Mouse (Mus musculus) kidney, adult 11 months (tissue): ENCODE data around the gene Sephs2.

ENCODE experiments used
- DNase-seq: peaks from one replicate; pipeline ENCODE4 v3.0.0; 2022

Sephs2 gene

GRCm38 (mm10) chr7:127273925-127274789 lies at the start of gene Sephs2:
TSS of gene Sephs2 (minus strand) at chr7:127274055.
- DNase-seq, result peak; percentile 98

- peak; percentile 17 for DNase-seq
These were observed 48.2 kb upstream of the Sephs2 start for GRCm38 (mm10) chr7:127322085-127322484.

GRCm38 (mm10) chr7:127321106-127321505 lies 47.3 kb upstream of the Sephs2 start:
- no peak for DNase-seq

- DNase-seq, result no peak
These were observed 40.1 kb upstream of the Sephs2 start for GRCm38 (mm10) chr7:127313912-127314311.

GRCm38 (mm10) chr7:127309951-127310350 lies 36.1 kb upstream of the Sephs2 start:
- no peak for DNase-seq

- DNase-seq, result peak; percentile 16
These were observed 35.0 kb upstream of the Sephs2 start for GRCm38 (mm10) chr7:127308887-127309286.

- DNase-seq, result no peak
These were observed 34.6 kb upstream of the Sephs2 start for GRCm38 (mm10) chr7:127308431-127308830.

GRCm38 (mm10) chr7:127297586-127298193 lies 23.8 kb upstream of the Sephs2 start:
- no peak for DNase-seq

- DNase-seq, result no peak
These were observed 23.1 kb upstream of the Sephs2 start for GRCm38 (mm10) chr7:127296786-127297555.

- no peak for DNase-seq
These were observed 22.2 kb upstream of the Sephs2 start, which contains the start of gene Itgal for GRCm38 (mm10) chr7:127296098-127296497. TSS of gene Itgal (plus strand) at chr7:127296260.

GRCm38 (mm10) chr7:127290142-127290541 lies 16.3 kb upstream of the Sephs2 start:
- no peak for DNase-seq

GRCm38 (mm10) chr7:127289306-127289705 lies 15.5 kb upstream of the Sephs2 start:
- DNase-seq, result no peak

- DNase-seq, result no peak
These were observed 14.1 kb upstream of the Sephs2 start for GRCm38 (mm10) chr7:127287940-127288339.

- no peak for DNase-seq
These were observed 11.3 kb upstream of the Sephs2 start for GRCm38 (mm10) chr7:127285154-127285553.

GRCm38 (mm10) chr7:127282190-127282589 lies 8.3 kb upstream of the Sephs2 start:
- DNase-seq, result no peak

GRCm38 (mm10) chr7:127281114-127281513 lies 7.3 kb upstream of the Sephs2 start:
- no peak for DNase-seq

- no peak for DNase-seq
These were observed 6.2 kb upstream of the Sephs2 start for GRCm38 (mm10) chr7:127280092-127280491.

GRCm38 (mm10) chr7:127278311-127278710 lies 4.5 kb upstream of the Sephs2 start:
- DNase-seq, result peak; percentile 72

- DNase-seq, result peak; percentile 86
These were observed 2.7 kb upstream of the Sephs2 start for GRCm38 (mm10) chr7:127276519-127276961.

GRCm38 (mm10) chr7:127273118-127273923 lies 534 bp downstream of the Sephs2 start:
- no peak for DNase-seq

GRCm38 (mm10) chr7:127272566-127272965 lies 1.3 kb downstream of the Sephs2 start:
- DNase-seq, result no peak

GRCm38 (mm10) chr7:127271093-127271492 lies 2.8 kb downstream of the Sephs2 start:
- DNase-seq, result no peak
